Mouse (Mus musculus) heart, postnatal 0 days (tissue): ENCODE results near the gene D430041D05Rik. TPM values are rescaled to one million over a fixed set of nuclear protein-coding genes. Genes with fewer than 3 reads are reported as not detected.
A peak's percentile ranks its signal among the peaks of the same experiment; 100 is the strongest.

Source experiments
- ATAC-seq: fragments of 200-750 bp; cut with Nextera tagmentation; 2 replicates; pipeline ENCODE4 v1.8.0; 2017; ENCODE audit warnings: low read depth, moderate number of reproducible peaks, moderate library complexity; ENCODE audit not compliant: insufficient read depth
- DNase-seq: peaks from one replicate; pipeline ENCODE4 v3.0.0-alpha.2; 2016; ENCODE audit warnings: low spot score
- H3K27ac ChIP-seq: fragments of 300-500 bp; sonication (generic); 2 replicates; pipeline ENCODE4 v1.5.1; 2014; ENCODE audit warnings: low read depth, mild to moderate bottlenecking
- H3K27me3 ChIP-seq: fragments of 300-500 bp; sonication (generic); 2 replicates; pipeline ENCODE4 v1.6.1; 2014; ENCODE audit warnings: low read length, mixed read lengths; ENCODE audit not compliant: control insufficient read depth, insufficient read depth
- H3K36me3 ChIP-seq: fragments of 300-500 bp; sonication (generic); replicated peaks from 2 replicates; pipeline ENCODE4 v1.6.1; 2014; ENCODE audit warnings: low read length, mixed read lengths; ENCODE audit not compliant: control insufficient read depth, insufficient read depth
- H3K4me1 ChIP-seq: fragments of 300-500 bp; sonication (generic); 2 replicates; pipeline ENCODE4 v1.6.1; 2014; ENCODE audit warnings: antibody characterized with exemption; ENCODE audit not compliant: control insufficient read depth, insufficient read depth
- H3K4me2 ChIP-seq: fragments of 300-500 bp; sonication (generic); 2 replicates; pipeline ENCODE4 v1.6.1; 2014; ENCODE audit warnings: low read depth, mild to moderate bottlenecking, low read length, moderate library complexity
- H3K4me3 ChIP-seq: fragments of 300-500 bp; sonication (generic); 2 replicates; pipeline ENCODE4 v1.5.1; 2014; ENCODE audit warnings: low read depth, low read length
- H3K9ac ChIP-seq: fragments of 300-500 bp; sonication (generic); replicated peaks from 2 replicates; pipeline ENCODE4 v1.6.1; 2014; ENCODE audit warnings: low read depth, low read length, mixed read lengths
- H3K9me3 ChIP-seq: fragments of 300-500 bp; sonication (generic); replicated peaks from 2 replicates; pipeline ENCODE4 v1.6.1; 2016; ENCODE audit warnings: low read length; ENCODE audit not compliant: control insufficient read depth
- CTCF ChIP-seq: IDR thresholded peaks from 2 replicates; pipeline ENCODE4 v1.5.1; 2016; ENCODE audit warnings: antibody characterized with exemption, control low read depth, low read depth
- EP300 ChIP-seq: IDR thresholded peaks from 2 replicates; pipeline ENCODE4 v1.6.1; 2016; ENCODE audit warnings: antibody characterized with exemption, low read depth
- WGBS: fragments of 180-500 bp; shearing (Covaris S2); extraction: QIAGEN DNeasy Blood & Tissue Kit; methylation state at CpG from one replicate; pipeline ENCODE4 v1.1.7; 2014; 5-methylcytosine and 5-hydroxymethylcytosine counted together
- microRNA counts: library from miRNA; unstranded; fragments of <30 nt; microRNA quantifications from one replicate; lab custom pipeline; 2015
- microRNA-seq: library from miRNA; unstranded; fragments of <30 nt; microRNA quantifications from one replicate; pipeline ENCODE4, GENCODE M21; 2016
- polyA plus RNA-seq: library from polyadenylated mRNA; unstranded; fragments of >200 nt; fragmentation: Nextera tagmentation; extraction: Ambion mirVana; gene quantifications from 2 replicates; pipeline ENCODE4 v1.2.1, GENCODE M21; 2015
- total RNA-seq: library from RNA; depleted of rRNA; stranded (reverse); fragments of >200 nt; gene quantifications from 2 replicates; pipeline ENCODE4 v1.2.3, GENCODE M21; 2014; ENCODE audit warnings: low replicate concordance; rRNA removed

D430041D05Rik gene
- total and polyA plus RNA-seq, 2 experiments from 2014 or later = 0.03 TPM; not detected in 1

GRCm38 (mm10) chr2:104093305-104093704 is 317.5 kb downstream of the D430041D05Rik start:
- WGBS = 61% methylated on average over 2 of the region's 2 CpGs
- no peaks in the 10 kb centered on the region for H3K27me3 ChIP-seq
- ATAC-seq = no peak
- H3K9ac ChIP-seq = no peak overlapping the region
- DNase-seq = no peak
- H3K4me3 ChIP-seq = no peak overlapping the region
- H3K4me1 ChIP-seq = peaks cover 8% of the 10 kb centered on the region
- TF ChIP-seq EP300 = no peak
- no peak for TF ChIP-seq CTCF
- H3K4me2 ChIP-seq = no peak overlapping the region
- no peak overlapping the region for H3K27ac ChIP-seq
- no peaks in the 10 kb centered on the region for H3K9me3 ChIP-seq
- H3K36me3 ChIP-seq = no peaks in the 10 kb centered on the region

MicroRNAs encoded within 50 kb of the gene (microRNA counts, 519-probe panel; counts per million panel counts)
- 3,015 counts per million, percentile 35 among the panel's probes with 10 or more counts for microRNA mmu-miR-1902 (lab: Ali Mortazavi, UCI)

Small RNA genes within 50 kb of the gene (microRNA-seq; reads per million reads assigned to microRNA genes)
- gene Mir1902 = not detected

Other genes with a start within 250 kb of the D430041D05Rik start
- gene Hipk3, start 83.4 kb upstream of the D430041D05Rik start, total RNA-seq = 209 and 213 TPM in 2 replicates
- gene Hipk3, start 83.4 kb upstream of the D430041D05Rik start, polyA plus RNA-seq = 26.3 and 29.7 TPM in 2 replicates
- 6.4 and 12.6 TPM in 2 replicates for gene Cstf3, start 179.5 kb upstream of the D430041D05Rik start, total RNA-seq
- gene Cstf3, start 179.5 kb upstream of the D430041D05Rik start, polyA plus RNA-seq = 29.3 and 37.3 TPM in 2 replicates